Mouse (Mus musculus): ENCODE results near the gene Hist1h2bh. TPM values are rescaled to one million over a fixed set of nuclear protein-coding genes. Genes with fewer than 3 reads are reported as not detected.

Gene Hist1h2bh
- total RNA-seq, 1 experiment from 2014 or later: 54.8 TPM

Other genes with a start within 250 kb of the Hist1h2bh start
- gene Zfp322a, start 174.2 kb downstream of the Hist1h2bh start, total RNA-seq (2023): 7.8 and 8.0 TPM in 2 replicates
- gene Abt1, start 119.5 kb downstream of the Hist1h2bh start, total RNA-seq (2023): 9.1 and 10.2 TPM in 2 replicates
- gene Btn1a1, start 77.5 kb downstream of the Hist1h2bh start, total RNA-seq (2023): not detected in 2 replicates
- gene Btn2a2, start 54.5 kb downstream of the Hist1h2bh start, total RNA-seq (2023): not detected in 2 replicates
- gene Hist1h4h, start 12.3 kb downstream of the Hist1h2bh start, total RNA-seq (2023): 492 and 1,085 TPM in 2 replicates
- gene Hist1h2af, start 9.5 kb downstream of the Hist1h2bh start, total RNA-seq (2023): 675 and 802 TPM in 2 replicates
- 96.3 and 179 TPM in 2 replicates for gene Hist1h3g, start 8.0 kb downstream of the Hist1h2bh start, total RNA-seq (2023)
- gene Hist1h3f, start 660 bp upstream of the Hist1h2bh start, total RNA-seq (2023): 164 and 316 TPM in 2 replicates
- gene Hist1h4f, start 8.3 kb upstream of the Hist1h2bh start, total RNA-seq (2023): 1,320 and 1,633 TPM in 2 replicates
- gene Hist1h1d, start 9.9 kb upstream of the Hist1h2bh start, total RNA-seq (2023): 65.0 and 74.8 TPM in 2 replicates
- 389 and 653 TPM in 2 replicates for gene Hist1h3e, start 19.0 kb upstream of the Hist1h2bh start, total RNA-seq (2023)
- gene Hist1h2ae, start 27.8 kb upstream of the Hist1h2bh start, total RNA-seq (2023): 112 and 128 TPM in 2 replicates
- 877 and 1,185 TPM in 2 replicates for gene Hist1h2bg, start 28.0 kb upstream of the Hist1h2bh start, total RNA-seq (2023)
- gene Hist1h2bf, start 30.8 kb upstream of the Hist1h2bh start, total RNA-seq (2023): 501 and 811 TPM in 2 replicates
- gene Hist1h2ad, start 31.0 kb upstream of the Hist1h2bh start, total RNA-seq (2023): 41.5 and 76.0 TPM in 2 replicates
- 49.0 and 98.9 TPM in 2 replicates for gene Hist1h3d, start 32.4 kb upstream of the Hist1h2bh start, total RNA-seq (2023)
- gene Hist1h4d, start 38.2 kb upstream of the Hist1h2bh start, total RNA-seq (2023): 447 and 512 TPM in 2 replicates
- gene Hist1h2be, start 77.7 kb upstream of the Hist1h2bh start, total RNA-seq (2023): 59.1 and 80.7 TPM in 2 replicates
- gene Hist1h1e, start 79.2 kb upstream of the Hist1h2bh start, total RNA-seq (2023): 628 and 671 TPM in 2 replicates
- 21.4 and 34.7 TPM in 2 replicates for gene Hist1h2ac, start 140.6 kb upstream of the Hist1h2bh start, total RNA-seq (2023)
- 85.6 and 87.8 TPM in 2 replicates for gene Hist1h2bc, start 140.8 kb upstream of the Hist1h2bh start, total RNA-seq (2023)
- 0.75 TPM in 1 of 2 replicates, not detected in the other for gene Hist1h1t, start 152.4 kb upstream of the Hist1h2bh start, total RNA-seq (2023)
- gene Hist1h4c, start 155.1 kb upstream of the Hist1h2bh start, total RNA-seq (2023): 147 and 286 TPM in 2 replicates
- 2.0 and 2.2 TPM in 2 replicates for gene Hfe, start 167.5 kb upstream of the Hist1h2bh start, total RNA-seq (2023)
- 1,418 and 1,573 TPM in 2 replicates for gene Hist1h1c, start 195.4 kb upstream of the Hist1h2bh start, total RNA-seq (2023)
- gene Hist1h3c, start 202.2 kb upstream of the Hist1h2bh start, total RNA-seq (2023): 379 and 485 TPM in 2 replicates
- gene Hist1h2bb, start 203.3 kb upstream of the Hist1h2bh start, total RNA-seq (2023): 566 and 573 TPM in 2 replicates
- gene Hist1h2ab, start 207.7 kb upstream of the Hist1h2bh start, total RNA-seq (2023): 470 and 881 TPM in 2 replicates
- gene Hist1h3b, start 208.9 kb upstream of the Hist1h2bh start, total RNA-seq (2023): 584 and 951 TPM in 2 replicates
- 196 and 310 TPM in 2 replicates for gene Hist1h4b, start 213.6 kb upstream of the Hist1h2bh start, total RNA-seq (2023)
- 278 and 356 TPM in 2 replicates for gene Hist1h4a, start 217.8 kb upstream of the Hist1h2bh start, total RNA-seq (2023)
- gene Hist1h3a, start 219.0 kb upstream of the Hist1h2bh start, total RNA-seq (2023): 546 and 576 TPM in 2 replicates
- 193 and 241 TPM in 2 replicates for gene Hist1h1a, start 220.3 kb upstream of the Hist1h2bh start, total RNA-seq (2023)
- gene Trim38, start 226.5 kb upstream of the Hist1h2bh start, total RNA-seq (2023): not detected in 2 replicates

All from neutrophil, adult 65 days (primary cell).